Mouse (Mus musculus) layer of hippocampus, adult 8-10 months (tissue): ENCODE results near the gene Plin1. TPM values are rescaled to one million over a fixed set of nuclear protein-coding genes. Genes with fewer than 3 reads are reported as not detected.

Experiments
- total RNA-seq, 4 experiments: library from RNA; stranded (reverse); gene quantifications; 2 replicates each; pipeline ENCODE4 v1.2.4; 2022

Plin1 gene
- total RNA-seq, 4 experiments from 2014 or later, result 0.21 to 0.93 (median 0.31) TPM; not detected in 1

Other genes with a start within 250 kb of the Plin1 start
- gene Rhcg, start 115.2 kb downstream of the Plin1 start, total RNA-seq, result 1 to 10 TPM in 1 of 4 experiments, under 1 TPM in 3; 0.59 to 2.7 (median 0.81) TPM
- under 1 TPM in 2 of 4 experiments, not detected in 2; 0.09 to 0.20 TPM for gene Ticrr, start 72.7 kb downstream of the Plin1 start, total RNA-seq
- gene Kif7, start 17.2 kb downstream of the Plin1 start, total RNA-seq, result 1 to 10 TPM; 1.3 to 2.7 (median 1.9) TPM
- gene Pex11a, start 10.2 kb upstream of the Plin1 start, total RNA-seq, result 10 to 100 TPM; 10.1 to 14.3 (median 10.6) TPM
- gene Wdr93, start 10.3 kb upstream of the Plin1 start, total RNA-seq, result under 1 TPM; 0.26 to 0.43 (median 0.39) TPM
- not detected for gene Mesp1, start 60.9 kb upstream of the Plin1 start, total RNA-seq
- gene Mesp2, start 77.8 kb upstream of the Plin1 start, total RNA-seq, result 1 to 10 TPM in 3 of 4 experiments, under 1 TPM in 1; 0.87 to 2.0 (median 1.6) TPM
- 1 to 10 TPM; 4.3 to 5.5 (median 4.5) TPM for gene Anpep, start 128.2 kb upstream of the Plin1 start, total RNA-seq
- gene Ap3s2, start 187.7 kb upstream of the Plin1 start, total RNA-seq, result 10 to 100 TPM; 40.9 to 51.1 (median 46.7) TPM
- 10 to 100 TPM; 12.5 to 17.1 (median 15.3) TPM for gene Arpin, start 202.5 kb upstream of the Plin1 start, total RNA-seq